Mouse (Mus musculus) cerebellum, postnatal 36 days (tissue): ENCODE measurements around the gene Unc13c.

Experiments
- DNase-seq, 2 experiments: peaks; one replicate each; pipeline ENCODE4 v3.0.0; 2021 to 2022; ENCODE audit warnings: mixed read lengths in 2 of 2

Gene Unc13c

GRCm38 (mm10) chr9:73612896-73613295 is 355.9 kb downstream of the Unc13c start:
- DNase-seq = no peak

GRCm38 (mm10) chr9:73603921-73604320 is 364.8 kb downstream of the Unc13c start:
- peak; percentile 65 to 67 for DNase-seq

- no peak for DNase-seq
These were observed 403.2 kb downstream of the Unc13c start for GRCm38 (mm10) chr9:73565558-73565957.

GRCm38 (mm10) chr9:73560037-73560436 is 408.7 kb downstream of the Unc13c start:
- DNase-seq = peak; percentile 29 to 51

- peak; percentile 73 to 77 for DNase-seq
These were observed 411.0 kb downstream of the Unc13c start for GRCm38 (mm10) chr9:73557805-73558204.

GRCm38 (mm10) chr9:73555354-73555753 is 413.4 kb downstream of the Unc13c start:
- DNase-seq = no peak

- no peak for DNase-seq
These were observed 496.2 kb downstream of the Unc13c start for GRCm38 (mm10) chr9:73472568-73472967.

- no peak for DNase-seq
These were observed 506.7 kb downstream of the Unc13c start for GRCm38 (mm10) chr9:73462027-73462426.

GRCm38 (mm10) chr9:73450009-73450408 is 518.8 kb downstream of the Unc13c start:
- no peak for DNase-seq

GRCm38 (mm10) chr9:73449216-73449615 is 519.5 kb downstream of the Unc13c start:
- DNase-seq = no peak

- no peak for DNase-seq
These were observed 536.8 kb downstream of the Unc13c start for GRCm38 (mm10) chr9:73431925-73432324.
